Mouse (Mus musculus) CH12.LX (cell line): ENCODE measurements around the gene Pde1a.

ENCODE experiments used
- CTCF ChIP-seq, 2 experiments: IDR thresholded peaks in 1 of 2; conservative IDR thresholded peaks in 1 of 2; 2 replicates each; pipeline ENCODE4 v1.5.1; 2011 to 2012; ENCODE audit warnings: low read depth in 2 of 2, low read length in 2 of 2, improper control_type of control experiment in 1 of 2, inconsistent platforms in 1 of 2, mild to moderate bottlenecking in 1 of 2, moderate library complexity in 1 of 2
- POLR2A ChIP-seq: IDR thresholded peaks from 2 replicates; pipeline ENCODE4 v1.6.1; 2011; ENCODE audit warnings: low read depth, mild to moderate bottlenecking, improper control_type of control experiment, low read length

GRCm38 (mm10) chr2:79991642-79992041, 137.6 kb downstream of the Pde1a start:
- no peak for TF ChIP-seq CTCF (conservative IDR thresholded peaks at IDR 0.05 in 1 of 2, IDR thresholded peaks at IDR 0.05 in 1 of 2; ENCODE audit: low read depth in 2 of 2, low read length in 2 of 2)
- no peak for TF ChIP-seq POLR2A
